Mouse (Mus musculus) cerebellum, adult 18-20 months (tissue): Measurements from ENCODE around the gene Bola1.
"Not testable (repeated sequence)": the region's sequence is repeated elsewhere in the genome, so short reads cannot be mapped to it uniquely, and the experiment has no call there.

Source experiments
- DNase-seq, 2 experiments: peaks; one replicate each; pipeline ENCODE4 v3.0.0; 2021

Bola1 gene

DNA sequence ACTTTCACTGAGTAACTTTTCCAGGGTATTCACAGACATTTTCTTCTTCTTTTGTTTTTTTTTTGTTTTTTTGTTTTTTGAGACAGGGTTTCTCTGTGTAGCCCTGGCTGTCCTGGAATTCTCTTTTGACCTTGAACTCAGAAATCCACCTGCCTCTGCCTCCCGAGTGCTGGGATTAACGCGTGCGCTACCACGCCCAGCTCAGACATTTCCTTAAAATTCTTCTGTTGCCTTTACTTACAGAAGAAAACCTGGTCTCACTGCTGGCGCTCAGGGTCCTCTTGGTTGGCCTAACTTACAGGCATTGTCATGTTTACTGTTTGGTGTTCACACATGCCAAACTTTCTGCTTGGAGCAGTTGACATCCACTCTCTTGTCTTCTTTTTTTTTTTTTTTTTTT is 44.3 kb downstream of the Bola1 start:
- DNase-seq = no peak

DNA sequence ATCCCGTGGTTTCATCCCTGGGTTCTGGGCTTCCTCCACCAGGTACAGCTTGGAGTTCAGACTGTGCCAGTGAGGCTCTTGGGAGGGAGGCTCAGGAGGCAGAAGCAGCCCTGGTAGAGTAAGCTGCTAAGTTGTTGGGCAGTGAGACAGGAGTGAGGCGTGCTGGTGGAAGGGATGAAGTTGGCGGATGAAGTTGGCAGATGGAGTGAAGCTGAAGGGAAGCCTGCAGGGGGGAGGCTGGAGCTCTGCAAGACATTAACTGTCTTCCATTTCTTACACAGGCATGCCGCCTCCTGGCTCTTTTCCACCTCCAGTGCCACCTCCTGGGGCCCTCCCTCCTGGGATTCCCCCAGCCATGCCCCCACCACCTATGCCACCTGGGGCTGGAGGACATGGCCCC is 45.5 kb downstream of the Bola1 start:
- not testable (repeated sequence) for DNase-seq

DNA sequence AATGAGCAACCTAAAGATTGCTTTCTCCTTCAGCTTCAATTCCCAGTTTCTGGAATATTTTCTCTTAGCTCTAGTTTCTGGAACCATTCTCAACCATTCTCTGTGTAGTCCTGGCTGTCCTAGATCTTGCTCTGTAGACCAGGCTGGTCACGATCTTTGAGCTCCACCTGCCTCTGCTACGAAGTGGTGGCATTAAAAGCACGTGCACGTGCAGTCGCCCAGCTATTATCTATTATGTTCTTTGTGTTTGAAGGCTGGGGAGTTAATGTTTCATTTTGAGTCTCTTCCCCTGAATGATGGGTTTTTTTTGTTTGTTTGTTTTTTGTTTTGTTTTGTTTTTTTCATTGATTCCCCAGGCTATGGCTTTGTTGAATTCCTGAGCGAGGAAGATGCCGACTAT is 46.3 kb downstream of the Bola1 start:
- DNase-seq = no peak

DNA sequence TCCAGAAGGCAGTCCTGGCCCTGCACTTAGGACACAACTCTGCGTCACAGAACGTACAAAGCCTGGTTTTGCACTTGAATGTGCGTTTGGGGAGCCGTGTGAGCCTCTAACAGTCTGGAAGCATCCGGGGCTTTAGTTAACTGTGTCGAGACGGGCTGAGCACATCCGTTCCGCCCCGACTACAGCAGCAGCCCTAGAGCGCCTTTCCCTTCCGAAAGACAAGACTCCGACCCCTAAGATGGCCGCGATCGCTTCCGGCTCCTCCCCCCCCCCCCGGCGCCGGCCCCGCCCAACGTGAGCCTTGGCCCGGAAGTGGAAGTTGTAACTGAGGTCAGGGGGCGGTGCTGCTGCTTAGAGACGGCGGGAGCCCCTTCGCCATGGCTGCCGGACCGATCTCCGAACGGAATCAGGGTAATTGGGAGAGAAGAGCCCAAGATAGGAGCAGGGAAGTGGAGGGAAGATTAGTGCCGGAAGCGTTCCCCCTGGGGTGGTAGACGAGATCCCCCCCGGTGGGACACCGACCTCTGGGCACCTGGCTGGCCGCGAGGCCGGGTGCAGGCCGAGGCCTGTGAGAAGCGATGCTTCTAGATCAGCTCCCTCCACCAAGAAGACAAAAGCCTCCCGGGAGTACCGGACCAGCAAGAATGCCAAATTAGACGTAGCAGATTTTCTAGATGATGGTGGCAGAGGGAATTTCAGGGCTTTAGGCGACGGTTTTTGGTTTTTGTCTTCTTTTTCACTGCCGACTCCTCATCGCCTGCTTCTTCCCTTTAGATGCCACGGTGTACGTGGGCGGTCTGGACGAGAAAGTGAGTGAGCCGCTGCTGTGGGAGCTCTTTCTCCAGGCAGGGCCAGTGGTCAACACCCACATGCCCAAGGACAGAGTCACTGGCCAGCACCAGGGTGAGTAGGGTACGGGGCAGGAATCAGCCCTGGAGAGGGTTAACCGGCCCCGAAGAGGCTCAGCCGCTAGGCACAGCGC is 47.0 kb downstream of the Bola1 start, which contains the start of gene Sf3b4:
Gene Sf3b4 (plus strand): TSS at position 136 of the 982 bp plus-strand sequence.
- peak; percentile 82 to 84 for DNase-seq

DNA sequence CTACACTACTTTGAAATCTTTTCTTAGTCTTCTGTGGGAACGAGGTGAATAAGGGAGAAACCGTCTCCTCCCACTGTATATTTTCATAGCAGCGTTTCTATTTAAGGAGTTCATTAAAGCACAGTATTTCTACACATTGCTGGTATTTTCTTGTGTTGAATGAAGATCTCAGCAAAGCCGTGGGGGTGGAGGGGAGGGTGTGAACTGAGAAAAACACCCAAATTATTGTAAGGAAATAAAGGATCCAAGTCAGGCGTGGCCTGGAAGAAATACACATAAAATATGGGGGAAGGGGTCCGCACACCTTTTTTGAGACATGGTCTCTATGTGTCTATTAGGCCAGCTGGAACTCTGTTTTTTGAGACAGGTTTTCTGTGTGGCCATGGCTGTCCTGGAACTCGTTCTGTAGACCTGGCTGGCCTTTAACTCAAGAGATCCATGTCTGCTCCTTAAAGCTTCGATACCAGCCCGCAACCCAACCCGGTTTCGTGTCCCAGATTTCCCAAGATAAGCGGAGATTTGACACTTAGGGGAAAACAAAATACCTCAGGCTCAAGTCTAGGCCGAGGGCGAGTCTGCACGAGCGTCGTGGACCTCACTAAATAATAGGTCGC is 47.8 kb downstream of the Bola1 start:
- DNase-seq = no peak

DNA sequence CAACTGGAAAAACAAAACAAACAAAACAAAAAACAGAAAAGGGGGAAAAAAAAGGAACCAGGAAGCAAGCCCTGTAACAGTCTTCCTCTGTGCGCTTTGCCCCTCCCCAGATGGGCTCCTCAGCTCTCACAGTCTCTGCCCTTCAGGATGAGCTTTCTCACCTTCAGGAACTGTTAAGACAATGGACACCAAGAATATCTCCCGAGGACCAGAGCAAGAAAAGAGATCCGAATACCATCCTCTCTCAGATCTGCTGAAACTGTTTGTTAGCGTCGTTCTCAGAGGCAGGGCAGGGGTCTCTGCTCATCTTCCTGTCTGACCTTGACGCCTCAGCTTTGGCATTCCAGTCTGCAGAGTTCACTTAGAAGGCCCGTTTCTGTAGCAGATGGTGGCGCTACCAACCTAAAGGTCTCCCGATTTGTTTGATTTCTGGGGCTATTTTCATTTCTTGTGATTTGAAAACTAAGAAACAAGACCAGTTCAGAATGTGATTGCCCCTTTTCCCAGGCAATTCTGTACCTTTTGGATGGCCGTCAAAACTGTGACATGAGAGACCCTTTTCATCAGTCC is 48.4 kb downstream of the Bola1 start:
- DNase-seq = no peak

DNA sequence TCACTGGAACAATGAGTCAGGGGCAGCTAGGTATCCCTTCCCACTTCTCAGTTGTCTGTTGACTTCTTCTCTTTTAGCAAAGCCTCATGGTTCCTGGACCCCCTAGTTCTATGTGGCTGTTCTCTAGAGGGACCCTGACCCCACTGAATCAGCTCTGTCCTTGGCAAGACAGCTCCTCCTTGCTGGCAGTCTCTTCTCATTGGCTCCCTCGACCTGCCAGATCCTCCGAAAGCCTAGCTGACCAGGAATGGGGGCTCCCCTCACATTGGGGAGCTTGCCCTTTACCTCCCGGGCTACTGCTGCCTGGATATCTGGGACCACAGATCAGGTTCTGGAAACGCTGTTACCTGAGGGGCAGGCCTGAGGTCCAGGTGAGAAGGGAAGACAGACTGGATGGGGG is 49.2 kb downstream of the Bola1 start:
- DNase-seq = no peak

DNA sequence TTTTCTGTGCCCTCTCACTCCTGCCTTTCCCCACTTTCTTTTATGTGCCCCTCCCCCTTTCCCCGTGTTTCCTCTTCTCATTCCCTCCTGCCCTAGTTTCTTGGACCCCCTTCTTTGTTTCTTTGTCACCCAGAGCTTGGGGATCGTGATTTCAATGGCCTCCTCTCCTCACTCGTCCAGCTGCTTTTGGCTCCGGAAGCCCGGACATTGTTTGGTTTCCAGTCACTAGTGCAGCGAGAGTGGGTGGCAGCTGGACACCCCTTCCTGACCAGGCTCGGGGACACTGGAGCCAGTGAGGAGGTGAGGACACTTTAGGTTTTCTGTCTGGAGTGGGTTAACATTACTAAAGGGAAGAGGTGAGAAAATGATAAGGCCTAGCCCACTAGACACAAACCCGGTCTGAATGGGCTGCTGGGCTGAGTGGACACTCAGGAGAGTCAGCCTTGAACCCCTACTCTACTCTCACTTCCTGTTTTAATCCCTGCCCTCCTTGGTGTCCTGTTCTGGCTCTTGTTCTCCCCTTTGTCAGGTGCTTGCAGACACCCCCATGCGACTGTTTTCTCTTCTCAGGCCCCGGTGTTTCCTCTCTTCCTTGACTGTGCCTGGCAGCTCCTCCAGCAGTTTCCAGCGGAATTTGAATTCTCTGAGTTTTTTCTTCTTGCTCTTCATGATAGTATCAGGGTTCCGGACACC is 50.9 kb downstream of the Bola1 start:
- no peak for DNase-seq

DNA sequence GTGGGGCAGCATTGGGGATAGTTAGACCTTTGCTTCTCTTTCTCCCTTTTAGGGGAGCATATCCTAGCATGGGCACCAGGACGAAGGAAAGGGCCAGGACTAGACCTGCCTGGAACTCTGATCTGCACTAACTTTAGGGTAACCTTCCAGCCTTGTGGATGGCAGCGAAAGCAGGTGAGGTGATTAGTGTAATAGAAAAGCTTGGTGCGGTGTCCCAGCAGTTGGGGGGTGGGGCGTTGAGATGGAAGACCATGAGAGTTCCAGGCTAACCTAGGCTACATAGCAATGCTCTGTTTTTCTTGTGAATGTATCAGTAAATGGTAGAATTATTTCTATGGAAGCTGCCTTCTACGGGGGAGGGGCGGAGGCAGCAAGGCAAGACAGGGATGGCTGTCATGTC is 56.5 kb downstream of the Bola1 start:
- DNase-seq = no peak

DNA sequence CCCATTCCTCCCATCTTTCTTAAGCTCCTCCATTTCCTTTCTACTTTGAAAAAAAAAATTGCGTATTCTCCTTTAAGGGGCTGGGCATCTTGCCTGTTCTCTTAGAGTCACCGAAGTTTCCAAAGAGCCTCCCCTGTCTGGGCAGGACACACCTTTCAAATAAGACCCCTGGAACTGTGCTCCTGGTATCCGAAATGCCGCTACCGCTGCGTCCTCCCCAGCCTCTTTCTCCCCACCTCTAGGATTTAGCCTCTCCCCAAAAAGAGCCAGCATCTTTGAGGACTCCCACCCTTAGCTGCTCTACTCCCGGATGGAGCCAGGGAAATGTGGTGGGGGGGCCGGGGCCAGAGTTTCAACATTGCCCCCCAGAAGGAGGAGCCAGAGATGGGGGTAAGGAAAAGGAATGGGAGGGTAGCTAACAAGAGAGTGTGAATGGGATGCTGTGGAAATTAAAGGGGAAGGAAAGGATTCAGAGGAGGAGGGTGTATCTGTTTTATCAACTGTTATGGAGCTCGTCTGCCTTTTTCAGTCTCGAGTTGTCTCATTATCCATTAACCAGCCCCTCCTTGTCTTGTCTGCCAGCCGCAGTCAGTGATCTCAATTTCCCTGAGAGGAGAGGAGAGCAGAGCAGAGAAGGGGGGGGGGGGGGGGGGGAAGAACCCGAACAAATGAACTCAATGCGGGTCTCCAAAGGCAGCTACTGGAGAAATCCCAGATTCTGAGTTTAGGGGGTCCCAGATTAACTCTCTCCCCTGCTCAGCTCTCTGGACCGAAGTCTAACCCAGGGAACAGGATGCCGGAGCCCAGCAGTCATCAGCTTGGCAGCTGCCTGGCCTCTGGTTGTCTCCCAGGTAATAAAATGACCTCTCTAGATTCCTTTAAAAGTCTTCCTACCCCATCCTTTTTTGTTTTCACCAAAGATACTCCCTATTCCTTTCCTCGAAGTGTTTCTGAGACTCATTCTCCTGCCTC is 57.4 kb downstream of the Bola1 start, which contains the start of gene Mtmr11:
Gene Mtmr11 (plus strand): TSS at position 136 of the 972 bp plus-strand sequence.
- DNase-seq = peak; percentile 37 to 48

DNA sequence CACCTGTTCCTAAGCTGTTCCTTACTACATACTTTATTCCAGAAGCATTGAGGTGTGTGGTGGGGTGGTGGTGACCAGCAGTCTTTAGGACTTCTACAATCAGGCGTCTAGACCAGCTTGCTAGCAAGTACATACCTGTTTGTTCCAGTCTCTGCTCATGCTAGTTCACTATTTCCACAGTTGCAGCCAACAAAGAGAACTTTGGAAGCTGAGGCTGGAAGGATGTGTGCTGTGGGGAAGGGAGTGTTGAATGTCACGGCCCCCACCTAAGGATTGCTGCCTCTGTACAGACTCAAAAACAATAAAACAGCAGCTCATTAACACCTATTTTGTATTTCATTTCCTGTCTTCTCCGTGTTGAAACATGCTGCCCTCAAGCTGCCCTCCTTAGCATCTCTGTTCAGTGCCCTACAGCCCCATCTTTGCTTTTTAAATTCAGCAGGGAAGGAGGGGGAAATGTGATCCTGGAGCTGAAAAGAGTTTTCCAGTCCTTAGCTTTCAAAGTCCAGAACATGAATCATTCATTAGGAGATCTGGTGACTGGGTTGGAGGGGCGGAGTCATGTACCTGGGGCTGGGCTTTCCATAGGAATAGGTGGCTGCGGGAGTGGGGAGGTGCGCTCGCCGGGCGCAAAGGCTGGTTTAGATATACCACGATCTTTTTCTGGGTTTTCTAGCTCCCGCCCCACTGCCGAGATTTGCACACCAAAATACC is 58.5 kb downstream of the Bola1 start:
- DNase-seq = peak; percentile 80 to 88

DNA sequence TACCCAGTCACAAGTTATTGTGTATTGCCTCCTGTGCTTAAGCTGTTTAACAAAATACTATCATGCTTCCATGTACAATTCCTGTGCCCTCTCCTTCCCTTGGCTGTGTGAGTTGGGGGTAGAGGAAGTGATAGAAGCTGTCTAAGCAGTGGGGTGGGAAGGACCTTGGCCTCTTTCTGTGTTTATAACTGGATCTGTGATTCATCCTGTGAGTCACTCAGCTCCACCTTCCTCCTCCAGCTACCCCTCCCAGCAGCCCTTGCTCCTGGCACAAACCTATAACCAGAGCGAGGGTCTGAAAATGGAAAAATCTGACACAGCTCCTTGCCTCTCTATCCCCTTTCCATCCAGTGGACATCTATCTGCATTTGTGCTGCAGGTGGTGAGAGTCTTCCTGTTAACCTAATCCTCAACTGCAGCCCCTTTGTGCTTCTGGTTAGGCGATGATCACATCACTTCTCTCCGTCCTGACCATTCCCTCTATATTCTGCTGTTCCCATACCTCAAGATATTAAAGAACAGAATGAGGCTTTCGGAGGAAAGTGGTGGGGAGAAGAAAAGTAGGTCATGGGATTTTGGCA is 59.2 kb downstream of the Bola1 start:
- peak; percentile 53 to 71 for DNase-seq

DNA sequence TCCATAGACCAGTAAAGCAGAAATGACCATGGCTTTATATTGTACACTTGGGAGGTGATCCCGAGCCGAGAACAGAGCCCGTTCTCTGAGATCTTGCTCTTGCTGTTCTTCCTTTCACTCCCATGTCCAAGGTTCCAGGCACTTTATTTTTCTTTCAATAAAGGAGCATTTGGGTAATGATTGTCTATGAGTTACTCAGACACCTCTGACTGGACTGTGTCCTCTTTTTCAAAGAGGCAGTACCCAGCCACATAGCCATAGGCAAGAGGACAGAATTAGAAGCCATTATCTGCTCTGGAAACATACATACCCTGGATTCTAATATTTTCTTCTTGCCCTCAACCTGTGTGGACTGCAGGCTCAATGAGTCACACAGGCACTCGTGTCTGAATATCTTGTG is 59.7 kb downstream of the Bola1 start:
- DNase-seq = no peak

DNA sequence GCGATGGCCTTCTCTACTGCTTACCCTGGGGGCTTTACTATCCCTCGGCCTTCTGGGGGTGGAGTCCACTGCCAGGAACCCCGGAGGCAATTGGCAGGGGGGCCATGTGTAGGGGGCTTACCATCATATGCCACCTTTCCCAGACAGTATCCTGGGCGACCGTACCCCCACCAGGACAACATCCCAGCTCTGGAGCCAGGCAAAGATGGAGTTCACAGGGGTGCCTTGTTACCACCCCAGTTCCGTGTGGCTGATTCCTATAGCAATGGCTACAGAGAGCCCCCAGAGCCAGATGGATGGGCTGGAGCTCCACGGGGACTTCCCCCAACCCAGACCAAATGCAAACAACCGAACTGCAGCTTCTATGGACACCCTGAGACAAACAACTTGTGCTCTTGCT is 64.0 kb downstream of the Bola1 start:
- no peak for DNase-seq

DNA sequence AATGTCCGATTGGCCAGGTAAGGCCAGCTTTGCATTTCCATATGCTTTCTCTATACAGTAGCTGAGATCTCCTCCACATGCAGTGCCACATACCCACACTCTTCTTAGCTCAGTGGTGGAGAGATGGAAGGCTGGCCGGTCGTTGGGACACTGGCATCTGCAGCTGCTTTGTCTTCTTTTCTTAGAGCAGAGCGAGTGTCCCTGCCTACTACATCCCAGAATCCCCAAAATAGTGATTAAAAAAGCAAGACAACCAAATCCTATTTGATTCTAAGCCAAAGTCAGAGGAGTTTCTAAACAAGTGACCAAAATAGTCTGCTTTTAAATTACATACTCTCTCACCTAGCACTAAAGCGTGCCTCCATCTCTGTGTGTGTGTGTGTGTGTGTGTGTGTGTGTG is 66.9 kb downstream of the Bola1 start:
- no peak for DNase-seq

DNA sequence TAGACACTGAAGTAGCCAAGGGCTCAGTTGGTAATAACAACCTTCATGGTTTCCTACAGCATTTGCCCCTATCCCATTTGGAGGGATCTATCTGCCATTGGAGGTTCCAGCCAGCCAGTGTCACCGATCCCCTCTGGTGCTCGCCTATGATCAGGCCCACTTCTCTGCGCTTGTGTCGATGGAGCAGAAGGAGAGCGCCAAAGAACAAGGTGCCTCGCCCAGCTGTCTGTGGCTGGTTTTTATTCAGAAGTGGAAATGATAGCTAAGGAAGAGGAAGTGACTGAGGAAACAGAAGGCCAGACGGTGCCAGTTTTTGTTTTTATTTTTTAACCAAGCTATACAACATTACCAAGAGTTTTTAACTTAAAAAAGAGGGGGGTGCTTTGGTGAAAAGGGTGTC is 67.7 kb downstream of the Bola1 start:
- DNase-seq = no peak

DNA sequence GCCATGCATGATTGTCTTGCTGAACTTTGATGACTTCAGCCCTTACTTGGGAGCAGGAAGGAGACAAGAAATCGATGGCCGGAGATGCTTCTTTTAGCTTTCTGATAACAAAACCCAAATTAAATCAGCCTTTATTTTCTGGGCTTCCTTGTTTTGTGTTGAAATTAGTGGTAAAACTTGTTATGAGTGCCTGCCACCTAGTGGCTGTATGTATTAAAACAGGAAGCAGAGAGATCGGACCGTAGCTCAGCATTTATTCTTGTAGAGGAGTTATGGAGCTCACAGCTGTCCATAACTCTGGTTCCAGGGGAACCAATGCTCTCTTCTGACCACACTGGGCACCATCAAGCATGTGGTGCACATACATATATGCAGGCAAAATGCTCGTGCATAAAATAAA is 71.6 kb downstream of the Bola1 start:
- DNase-seq = peak; percentile 61 to 69
